Mouse (Mus musculus): ENCODE data around the gene Sele. TPM values are rescaled to one million over a fixed set of nuclear protein-coding genes. Genes with fewer than 3 reads are reported as not detected.

Gene Sele
- polyA plus RNA-seq, 2 experiments from 2014 or later = 0.22 TPM; not detected in 1

DNA sequence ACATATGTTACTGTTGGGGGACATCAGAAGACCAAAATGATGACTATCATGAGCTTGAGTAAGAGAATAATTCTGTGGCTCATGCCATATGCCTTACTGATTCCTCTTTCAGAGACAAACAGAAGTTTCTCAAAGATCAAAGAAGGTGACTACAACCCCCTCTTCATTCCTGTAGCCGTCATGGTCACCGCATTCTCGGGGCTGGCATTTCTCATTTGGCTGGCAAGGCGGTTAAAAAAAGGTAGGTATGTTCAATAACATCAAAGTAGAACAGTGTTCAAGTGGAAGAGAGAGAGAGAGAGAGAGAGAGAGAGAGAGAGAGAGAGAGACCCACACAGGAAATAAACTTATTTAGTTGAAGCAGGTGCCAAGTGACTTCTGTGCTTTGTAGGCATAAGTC lies 24.0 kb downstream of the Sele start:
- ATAC-seq = peak; percentile 31

GRCm38 (mm10) chr1:164073091-164073490 lies 25.1 kb downstream of the Sele start:
- peak; percentile 16 for ATAC-seq

DNA sequence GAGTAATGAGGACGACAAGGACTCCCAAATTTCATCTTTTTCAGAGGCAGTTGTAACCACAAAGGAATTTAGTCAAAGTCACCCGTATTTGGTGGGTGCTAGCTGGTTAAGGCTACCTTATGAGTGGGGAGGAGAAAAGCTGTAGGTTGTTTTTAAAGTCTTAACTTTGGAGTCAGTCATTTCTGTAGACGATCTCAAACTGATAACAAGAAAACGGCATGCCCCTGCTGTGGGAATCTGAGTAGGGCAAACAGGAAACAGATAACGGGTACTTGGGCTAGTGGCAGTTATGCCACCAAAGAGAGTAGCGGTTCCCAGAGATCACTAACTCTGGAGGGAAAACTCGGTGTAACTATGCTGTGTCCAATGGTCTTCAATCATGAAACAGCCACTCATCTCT lies 25.8 kb downstream of the Sele start:
- ATAC-seq = peak; percentile 9

DNA sequence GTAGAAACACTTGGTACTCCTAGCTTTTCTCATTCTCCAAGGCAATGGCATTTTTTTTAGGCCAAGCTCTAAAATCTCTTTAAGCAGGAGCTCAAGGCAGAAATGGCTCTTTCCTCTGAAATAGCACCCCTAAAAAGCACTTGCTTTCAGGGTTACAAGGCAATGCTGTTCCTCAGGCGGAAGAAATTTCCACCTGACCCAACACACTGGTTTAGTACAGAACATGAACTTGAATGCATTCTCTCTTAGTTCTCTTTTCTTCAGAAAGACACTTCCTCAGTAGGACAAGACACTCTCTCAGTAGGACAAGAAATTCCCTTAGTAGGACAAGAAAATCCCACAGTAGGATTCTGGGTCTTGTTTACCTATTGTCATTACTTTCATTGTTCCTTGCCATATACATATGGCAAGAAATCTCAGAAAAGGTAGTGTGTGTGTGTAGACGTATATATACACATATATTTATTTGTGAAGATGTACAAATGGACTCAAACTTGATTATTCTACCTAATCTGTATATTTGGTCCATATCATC lies 26.6 kb downstream of the Sele start:
- no peak for ATAC-seq

DNA sequence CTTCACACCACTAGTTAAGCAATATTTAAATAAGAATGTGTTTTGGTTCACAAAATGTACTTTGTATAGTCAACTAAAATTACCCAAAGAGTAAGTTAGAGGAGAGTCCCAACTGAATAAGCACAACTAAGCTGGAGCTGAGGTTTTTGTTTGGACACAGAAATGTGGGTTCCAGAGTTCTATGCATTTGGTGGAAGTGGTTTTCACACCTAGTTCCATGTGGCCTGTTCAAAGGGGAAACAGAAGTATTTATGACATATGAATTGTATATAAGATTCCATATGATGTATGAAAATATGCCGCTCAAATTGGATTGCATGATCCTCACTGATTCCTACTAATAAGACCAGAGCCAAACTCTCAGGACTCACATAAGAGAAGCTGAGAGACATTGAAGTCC lies 27.4 kb downstream of the Sele start:
- ATAC-seq = no peak

DNA sequence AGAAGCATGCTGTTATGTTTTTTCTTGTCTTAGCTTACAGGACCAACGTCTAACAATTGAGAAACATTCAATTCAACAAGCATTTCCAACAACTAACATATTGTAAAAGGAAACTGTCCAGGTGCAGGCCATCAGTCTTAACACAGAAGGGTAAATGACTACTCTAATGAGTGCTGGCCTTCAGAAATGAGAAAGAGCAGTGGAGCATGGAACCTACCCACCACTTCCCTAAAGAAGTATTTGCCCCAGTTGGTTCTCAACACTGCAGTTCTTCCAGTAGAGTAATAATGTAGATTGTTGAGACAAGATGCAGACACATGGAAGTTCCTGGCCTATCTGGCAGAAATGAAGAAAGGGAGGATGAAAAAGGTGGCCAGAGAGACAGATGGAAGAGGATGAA lies 28.4 kb downstream of the Sele start:
- ATAC-seq = no peak

GRCm38 (mm10) chr1:164077031-164077430 lies 29.0 kb downstream of the Sele start:
- peak; percentile 41 for ATAC-seq

DNA sequence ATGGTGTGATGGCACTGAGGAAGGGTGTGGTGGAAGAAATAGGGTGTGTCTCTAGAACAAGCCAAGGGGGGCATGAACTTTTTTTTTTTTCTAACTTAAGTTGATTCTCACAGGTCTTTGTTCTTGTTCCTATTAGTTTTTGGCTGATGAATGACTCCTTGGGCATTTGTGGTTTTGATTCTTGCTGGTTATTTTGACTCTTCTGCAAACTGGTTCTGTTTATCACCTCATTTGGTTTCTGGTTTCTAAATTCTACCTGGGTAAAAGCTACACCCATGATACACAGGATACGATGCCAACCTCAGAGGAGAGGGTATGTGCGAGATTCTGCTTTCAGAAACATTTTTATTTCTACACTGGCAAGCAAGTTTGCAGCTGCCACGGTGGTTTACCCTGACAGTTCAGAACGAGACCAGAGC lies 30.3 kb downstream of the Sele start:
- peak; percentile 33 for ATAC-seq

DNA sequence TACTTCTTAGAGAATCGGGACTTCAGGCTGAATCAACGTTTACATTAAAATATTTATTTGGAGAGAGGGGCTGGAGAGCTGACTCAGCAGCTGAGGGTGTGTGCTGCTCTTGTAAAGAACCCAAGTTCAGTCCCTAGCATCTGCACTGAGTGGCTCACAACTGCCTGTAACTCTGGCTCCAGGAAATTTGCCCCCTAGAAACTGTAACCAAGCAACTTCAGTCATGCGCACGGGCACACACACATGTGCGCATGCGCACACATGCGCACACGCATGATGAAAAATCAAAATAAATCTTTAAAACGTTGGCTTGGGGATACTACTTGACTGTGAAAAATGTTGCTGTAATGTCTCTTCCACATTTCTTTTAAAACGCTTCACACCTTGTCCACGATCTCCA lies 31.1 kb downstream of the Sele start:
- ATAC-seq = no peak

GRCm38 (mm10) chr1:164083046-164083445 lies 35.0 kb downstream of the Sele start:
- ATAC-seq = peak; percentile 12

DNA sequence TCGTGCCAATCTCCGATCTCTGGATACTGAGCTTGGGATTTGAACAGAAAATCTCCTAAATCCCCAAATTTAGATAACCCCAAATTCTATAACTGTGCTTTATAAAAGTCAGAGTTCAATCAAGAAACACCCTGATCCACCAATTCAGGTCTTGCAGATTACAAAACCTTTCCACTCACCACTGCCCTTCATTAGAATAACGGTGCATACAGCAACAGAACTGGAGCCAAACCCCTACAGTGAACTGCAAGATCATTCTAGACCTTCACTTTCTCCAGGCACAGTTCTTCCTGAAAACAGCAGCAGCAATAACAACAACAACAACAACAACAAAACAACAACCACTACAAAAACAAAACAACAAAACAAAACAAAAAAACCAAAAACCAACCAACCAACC lies 38.8 kb downstream of the Sele start:
- no peak for ATAC-seq

DNA sequence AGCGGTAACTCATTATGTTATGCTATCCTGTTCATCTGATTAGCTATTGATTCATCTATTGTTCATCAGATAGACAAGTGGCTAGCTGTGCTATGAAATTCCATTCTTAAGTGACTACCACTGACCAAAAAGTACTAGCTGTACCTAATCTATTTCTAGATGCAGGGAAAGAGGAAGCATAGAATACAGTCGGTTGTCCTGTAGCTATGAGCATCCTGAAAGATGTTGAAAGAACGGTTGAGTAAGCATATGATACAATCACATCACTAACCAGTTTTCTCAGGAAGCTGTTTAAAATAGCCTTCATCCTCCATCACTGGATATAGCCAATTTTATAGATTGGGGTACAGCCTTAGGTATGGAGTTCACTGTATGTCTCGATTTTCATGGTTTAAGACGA lies 39.8 kb downstream of the Sele start:
- no peak for ATAC-seq

DNA sequence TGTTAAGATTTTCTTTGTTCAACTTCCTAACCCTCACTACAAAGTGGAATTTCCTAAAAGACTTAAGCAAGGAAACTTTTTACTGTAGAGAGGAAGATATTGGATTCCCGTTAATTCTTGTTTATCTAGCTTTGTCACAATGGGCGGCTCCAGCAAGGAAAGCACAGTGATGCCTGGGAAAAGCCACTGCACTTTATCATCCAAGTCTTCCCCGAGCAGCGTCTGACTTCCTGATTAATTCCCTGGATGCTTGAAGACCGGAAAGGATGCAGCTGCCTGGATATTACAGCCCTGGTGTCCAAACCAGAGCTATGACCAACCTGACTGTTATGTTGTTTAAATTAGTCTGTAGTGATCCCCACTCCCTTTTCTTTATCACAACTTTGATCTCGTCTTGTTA lies 48.7 kb downstream of the Sele start:
- ATAC-seq = no peak

DNA sequence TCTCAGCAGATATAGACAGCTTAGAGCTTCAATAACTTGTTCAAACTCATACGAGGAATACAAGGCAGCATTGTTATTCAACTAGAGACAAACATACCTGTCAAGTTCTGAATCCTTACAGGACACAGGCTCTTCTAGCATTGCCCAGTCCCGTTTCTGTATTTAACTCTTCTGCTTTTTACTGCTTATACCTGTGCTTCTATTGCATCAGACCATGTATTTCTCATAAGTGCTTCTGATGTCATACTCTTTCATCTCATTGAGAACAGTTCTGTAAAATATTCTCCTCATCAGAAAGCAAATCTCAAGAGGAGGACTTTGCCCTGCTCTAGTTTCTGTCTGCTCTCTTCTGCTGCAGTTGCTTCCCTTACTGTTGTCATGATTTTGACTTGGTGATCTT lies 49.9 kb downstream of the Sele start:
- ATAC-seq = no peak

DNA sequence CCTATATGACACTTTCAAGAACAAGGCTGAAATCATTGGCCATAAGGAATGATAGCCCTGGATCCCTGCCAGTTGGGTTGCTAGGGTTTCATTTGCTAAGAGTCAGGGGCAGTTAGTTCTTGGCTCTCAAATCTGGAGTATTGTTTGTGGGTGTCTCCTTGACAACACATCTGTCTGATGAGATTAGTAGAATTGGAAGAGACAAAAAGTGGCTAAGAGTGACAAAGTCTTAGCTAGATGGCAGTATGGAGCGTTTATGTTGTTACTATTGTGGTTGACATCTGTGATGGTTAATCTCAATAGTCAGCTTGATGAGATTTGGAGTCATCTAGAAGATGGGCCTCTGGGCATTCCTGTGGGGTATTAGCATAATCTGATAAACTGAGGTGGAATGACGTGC lies 50.3 kb downstream of the Sele start:
- peak; percentile 34 for ATAC-seq

Other genes starting within 250 kb of the Sele start
- gene Scyl3, start 119.1 kb upstream of the Sele start, polyA plus RNA-seq (2017; shearing (Covaris generic)) = 10 to 100 TPM; 22.1 to 22.4 TPM
- gene BC055324, start 53.4 kb upstream of the Sele start, polyA plus RNA-seq (2017; shearing (Covaris generic)) = 1 to 10 TPM; 3.8 to 5.9 TPM
- 10 to 100 TPM; 22.9 to 25.2 TPM for gene Mettl18, start 53.3 kb upstream of the Sele start, polyA plus RNA-seq (2017; shearing (Covaris generic))
- 100 to 1,000 TPM; 554 to 560 TPM for gene Sell, start 13.7 kb downstream of the Sele start, polyA plus RNA-seq (2017; shearing (Covaris generic))
- 1 to 10 TPM; 3.8 to 4.1 TPM for gene Selp, start 67.0 kb downstream of the Sele start, polyA plus RNA-seq (2017; shearing (Covaris generic))
- gene F5, start 103.6 kb downstream of the Sele start, polyA plus RNA-seq (2017; shearing (Covaris generic)) = under 1 TPM in 1 of 2 experiments, not detected in 1; 0.04 TPM
- gene Slc19a2, start 200.8 kb downstream of the Sele start, polyA plus RNA-seq (2017; shearing (Covaris generic)) = 1 to 10 TPM in 1 of 2 experiments, under 1 TPM in 1; 0.76 to 1.6 TPM
- gene Ccdc181, start 227.4 kb downstream of the Sele start, polyA plus RNA-seq (2017; shearing (Covaris generic)) = 1 to 10 TPM; 6.8 to 8.8 TPM

Data from CD4-positive, CD25-positive, alpha-beta regulatory T cell, adult 4 months (primary cell).